Mouse (Mus musculus): Measurements from ENCODE around the gene Ppp1r3f.
A peak's percentile ranks its signal among the peaks of the same experiment; 100 is the strongest.

The Ppp1r3f gene

DNA sequence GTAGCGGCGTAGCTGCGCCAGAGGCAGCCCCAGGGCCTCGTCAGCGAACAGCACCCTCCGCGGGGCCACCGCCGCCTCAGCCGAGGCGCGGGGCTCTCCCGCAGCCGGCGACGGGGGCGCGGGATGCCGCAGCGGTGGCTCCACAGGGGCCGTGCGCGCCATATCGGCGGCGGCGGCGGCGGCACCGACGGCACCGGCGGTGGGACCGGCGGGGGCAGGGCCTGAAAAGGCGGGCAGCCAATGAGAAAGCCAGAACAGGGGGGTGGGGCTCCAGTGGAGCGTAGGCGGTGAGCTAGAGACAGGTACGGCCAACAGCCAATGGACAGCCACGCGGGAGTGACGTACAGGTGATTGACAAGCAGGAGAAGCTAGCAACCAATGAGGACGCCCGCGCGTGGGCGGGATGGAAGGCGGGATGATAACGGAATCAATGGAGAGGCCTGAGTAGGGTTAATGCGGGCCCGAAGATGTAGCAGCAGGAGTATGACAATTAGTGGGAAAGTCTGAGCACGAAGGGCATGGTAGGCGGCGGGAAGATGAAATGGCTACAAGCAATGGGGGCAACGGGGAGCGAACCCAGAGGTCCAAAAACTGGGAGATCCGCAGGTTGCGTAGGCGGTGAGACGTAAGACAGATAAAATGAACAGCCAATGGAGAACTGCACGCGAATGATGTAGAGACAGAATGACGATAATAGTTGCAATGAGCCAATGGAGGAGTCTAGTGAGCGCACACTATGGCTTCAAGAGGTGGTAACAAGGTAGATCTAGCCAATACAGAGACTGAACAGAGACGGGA is at the start of gene Ppp1r3f:
Gene Ppp1r3f, minus strand, starts transcription at position 197 of the 798 bp plus-strand sequence.
- peak; percentile 87 for ATAC-seq (ENCODE audit: low TSS enrichment)

DNA sequence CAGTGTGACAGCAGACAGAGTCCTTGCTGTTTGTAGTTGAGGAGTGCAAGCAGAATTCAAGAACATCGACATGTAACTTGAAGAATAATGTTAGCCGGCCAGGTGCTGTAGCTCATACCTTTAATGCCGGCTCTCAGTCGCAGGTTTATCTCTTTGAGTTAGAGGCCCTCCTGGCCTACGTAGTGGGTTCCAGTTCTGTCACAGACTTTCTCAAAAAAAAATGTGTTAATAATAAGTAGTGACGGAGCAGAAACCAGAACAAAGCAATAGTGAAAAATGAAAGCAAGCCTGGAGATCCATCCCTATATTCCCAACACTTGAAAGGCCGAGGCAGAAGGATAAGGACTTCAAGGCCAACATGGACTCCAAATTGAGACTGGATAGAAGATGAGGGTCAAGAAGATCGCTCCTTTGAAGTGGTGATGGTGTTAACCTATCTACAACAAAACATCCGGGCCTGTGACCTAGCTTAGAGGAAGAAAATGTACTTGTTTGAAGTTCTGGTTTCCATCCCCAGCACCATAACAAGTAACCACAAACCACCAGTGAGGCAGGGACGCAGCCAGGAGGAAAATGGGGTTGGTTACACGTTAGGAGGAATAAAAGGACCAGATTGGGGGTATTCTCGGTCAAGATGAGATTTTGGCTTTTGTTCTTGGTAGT is 43.9 kb upstream of the Ppp1r3f start:
- no peak for ATAC-seq (ENCODE audit: low TSS enrichment)

DNA sequence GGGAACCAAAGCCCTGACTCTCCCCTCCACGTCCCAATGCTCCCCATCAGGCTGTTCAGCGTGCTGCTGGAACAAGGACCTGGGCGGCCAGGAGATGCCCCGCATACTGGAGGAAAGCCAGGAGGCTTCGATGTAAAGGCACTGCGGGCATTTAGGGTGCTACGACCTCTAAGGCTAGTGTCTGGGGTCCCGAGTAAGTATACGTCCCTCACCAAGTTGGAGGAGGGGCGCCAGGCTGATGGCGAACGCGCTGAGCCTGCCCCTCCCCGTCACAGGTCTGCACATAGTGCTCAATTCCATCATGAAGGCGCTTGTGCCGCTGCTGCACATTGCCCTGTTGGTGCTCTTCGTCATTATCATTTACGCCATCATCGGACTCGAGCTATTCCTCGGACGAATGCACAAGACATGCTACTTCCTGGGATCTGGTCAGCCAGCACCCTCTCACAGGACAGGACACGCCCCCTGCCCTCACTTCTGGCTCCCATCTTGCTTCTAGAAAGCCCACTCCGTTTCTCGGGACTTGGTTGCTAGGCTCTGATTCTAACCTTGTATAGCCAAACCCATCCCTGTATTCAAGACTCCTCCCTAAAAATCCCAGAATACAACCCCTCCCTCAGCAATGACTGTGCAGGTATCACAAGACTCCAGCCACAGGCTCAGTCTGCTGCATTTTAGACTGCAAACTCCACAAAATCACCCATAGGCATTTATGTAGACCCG is 36.6 kb upstream of the Ppp1r3f start:
- peak; percentile 79 for ATAC-seq (ENCODE audit: low TSS enrichment)

DNA sequence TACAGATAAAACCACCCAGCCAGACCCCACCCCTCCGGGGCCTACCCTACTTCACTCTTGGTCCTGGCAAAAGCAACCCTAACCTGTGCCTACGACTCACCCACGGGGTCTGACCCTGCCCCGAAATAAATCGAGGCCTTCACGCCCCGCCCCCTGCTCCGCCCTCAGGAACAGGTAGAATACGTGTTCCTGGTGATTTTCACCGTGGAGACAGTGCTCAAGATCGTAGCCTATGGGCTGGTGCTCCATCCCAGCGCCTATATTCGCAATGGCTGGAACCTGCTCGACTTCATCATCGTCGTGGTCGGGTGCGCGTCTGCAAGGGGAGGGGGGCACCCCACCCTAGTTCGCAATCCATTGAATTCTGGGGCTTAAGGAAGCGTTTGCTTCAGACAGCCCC is 36.0 kb upstream of the Ppp1r3f start:
- ATAC-seq (ENCODE audit: low TSS enrichment), result peak; percentile 16; the same call in 1 of the 2 replicates

DNA sequence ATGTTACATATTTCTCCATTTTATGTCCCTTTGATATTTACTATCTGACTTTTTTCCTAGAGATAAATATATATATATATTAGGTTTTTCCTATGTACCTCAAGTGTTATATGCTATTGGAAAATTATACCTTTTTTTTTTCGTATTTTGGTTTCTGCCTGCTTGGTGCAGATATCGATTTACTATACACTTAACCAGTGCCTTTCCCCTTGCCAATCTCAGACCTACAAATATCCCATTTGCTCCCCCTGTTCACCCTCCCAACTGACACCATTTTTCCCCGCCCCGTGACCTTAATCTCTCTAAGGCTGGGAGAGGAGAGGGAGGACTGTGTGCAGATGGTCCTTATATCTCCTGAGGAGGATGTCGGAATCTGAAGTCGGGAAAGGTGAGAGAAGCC is 32.7 kb upstream of the Ppp1r3f start, which contains the start of gene Cacna1f:
Gene Cacna1f, plus strand, starts transcription at position 301 of the 400 bp plus-strand sequence.
- ATAC-seq (ENCODE audit: low TSS enrichment), result no peak

DNA sequence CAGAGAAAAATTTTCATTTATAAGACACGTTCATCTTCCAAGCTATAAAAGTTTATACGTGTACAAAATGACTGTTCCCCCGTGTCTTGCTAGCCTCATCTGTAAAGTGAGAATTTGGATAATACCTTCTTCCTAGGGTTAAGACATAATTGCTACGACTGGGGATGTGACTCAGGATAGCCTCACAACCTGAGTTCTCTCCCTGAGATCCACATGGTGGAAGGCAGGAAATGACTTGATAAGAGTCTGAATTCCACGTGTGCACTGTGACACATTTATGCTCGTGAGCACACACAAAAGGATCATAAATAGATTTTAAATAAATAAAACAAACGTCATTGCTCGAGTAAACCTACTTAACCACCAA is 31.5 kb upstream of the Ppp1r3f start:
- ATAC-seq (ENCODE audit: low TSS enrichment), result peak; percentile 10

DNA sequence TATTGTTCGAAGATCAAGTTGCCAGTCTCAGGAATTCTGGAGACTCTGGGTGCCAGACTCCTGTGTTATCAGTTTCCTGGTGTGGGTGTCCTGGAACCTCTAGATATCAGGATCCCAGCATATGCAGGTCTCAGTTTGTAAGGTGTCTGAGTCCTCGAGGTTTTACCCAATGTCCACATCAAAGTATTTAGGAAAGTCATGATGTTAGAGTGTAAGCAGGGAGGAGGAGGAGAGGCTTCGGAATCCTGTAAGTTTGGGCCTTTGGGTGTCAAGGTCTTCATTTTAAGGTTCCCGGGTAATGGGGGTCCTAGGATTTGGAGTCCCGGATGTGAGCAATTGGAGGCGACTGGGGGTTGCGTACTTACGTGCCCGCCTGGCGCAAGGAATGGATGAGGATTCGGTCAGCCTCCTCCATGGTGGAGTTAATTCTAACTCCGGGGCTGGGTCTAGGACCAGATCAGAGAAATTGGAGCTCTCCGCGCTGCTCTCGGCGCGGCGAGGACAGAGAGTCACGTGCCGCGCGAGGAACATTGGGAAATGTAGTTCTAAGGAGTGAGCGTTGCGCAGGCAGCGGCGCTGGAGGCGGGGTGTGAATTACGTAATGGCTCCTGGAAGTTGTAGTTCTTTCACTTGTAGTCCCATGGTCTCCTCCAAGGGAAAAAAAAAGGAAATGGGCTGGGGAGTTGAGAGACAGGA is 30.9 kb upstream of the Ppp1r3f start, which contains the start of gene Ccdc22:
Gene Ccdc22, minus strand, starts transcription at position 639 of the 696 bp plus-strand sequence.
- ATAC-seq (ENCODE audit: low TSS enrichment), result peak; percentile 90

DNA sequence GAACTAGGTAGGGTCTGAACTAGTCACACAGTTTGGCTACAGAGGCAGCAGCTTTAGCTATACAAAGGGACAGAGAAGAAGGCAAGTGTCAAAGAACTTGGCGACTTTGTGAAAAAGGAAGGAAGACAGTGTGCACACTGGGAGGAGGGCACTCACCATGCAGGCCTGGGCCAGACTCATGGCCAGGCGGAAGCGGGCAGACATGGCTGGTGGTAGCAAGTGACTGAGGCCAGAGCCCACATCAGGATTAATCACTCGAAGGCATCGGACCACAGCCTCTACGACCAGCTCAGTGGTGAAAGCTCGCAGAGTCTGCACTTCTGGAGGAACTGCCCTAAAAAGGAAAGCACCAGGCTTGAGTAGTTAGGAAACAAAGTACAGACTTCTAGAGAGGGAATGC is 29.9 kb upstream of the Ppp1r3f start:
- ATAC-seq (ENCODE audit: low TSS enrichment), result no peak

DNA sequence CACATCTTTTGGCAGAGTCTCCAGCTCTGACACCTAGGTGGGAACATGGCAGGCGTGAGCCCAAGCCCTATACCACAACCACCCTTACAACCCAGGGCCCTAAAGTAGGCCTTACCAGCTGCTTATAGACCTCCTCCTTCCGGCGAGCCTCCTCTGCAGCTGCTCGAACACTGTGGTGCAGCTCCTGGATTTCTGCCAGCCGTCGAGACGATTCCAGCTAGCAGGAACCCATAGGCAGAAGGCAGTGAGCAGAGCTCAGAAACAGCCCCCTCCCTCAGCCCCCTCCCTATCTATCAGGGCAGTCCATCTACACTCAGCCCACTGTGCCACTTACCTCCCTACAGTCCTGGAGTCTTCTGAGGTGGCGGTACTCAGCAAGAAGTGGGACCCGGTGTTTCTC is 21.3 kb upstream of the Ppp1r3f start:
- peak; percentile 41; the same call in 1 of the 2 replicates for ATAC-seq (ENCODE audit: low TSS enrichment)

DNA sequence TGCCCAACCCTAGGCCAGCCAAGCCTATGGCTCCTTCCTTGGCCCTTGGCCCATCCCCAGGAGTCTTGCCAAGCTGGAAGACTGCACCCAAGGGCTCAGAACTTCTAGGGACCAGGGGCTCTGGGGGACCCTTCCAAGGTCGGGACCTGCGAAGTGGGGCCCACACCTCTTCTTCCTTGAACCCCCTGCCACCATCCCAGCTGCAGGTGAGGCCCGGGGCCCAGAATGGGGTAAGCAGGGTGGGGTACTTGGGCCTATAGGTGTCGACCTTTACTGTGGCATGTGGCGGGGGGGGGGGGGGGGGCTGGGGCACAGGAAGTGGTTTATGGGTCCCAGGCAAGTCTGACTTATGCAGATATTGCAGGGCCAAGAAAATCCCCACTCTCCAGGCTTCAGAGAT is 12.3 kb upstream of the Ppp1r3f start:
- ATAC-seq (ENCODE audit: low TSS enrichment), result no peak

DNA sequence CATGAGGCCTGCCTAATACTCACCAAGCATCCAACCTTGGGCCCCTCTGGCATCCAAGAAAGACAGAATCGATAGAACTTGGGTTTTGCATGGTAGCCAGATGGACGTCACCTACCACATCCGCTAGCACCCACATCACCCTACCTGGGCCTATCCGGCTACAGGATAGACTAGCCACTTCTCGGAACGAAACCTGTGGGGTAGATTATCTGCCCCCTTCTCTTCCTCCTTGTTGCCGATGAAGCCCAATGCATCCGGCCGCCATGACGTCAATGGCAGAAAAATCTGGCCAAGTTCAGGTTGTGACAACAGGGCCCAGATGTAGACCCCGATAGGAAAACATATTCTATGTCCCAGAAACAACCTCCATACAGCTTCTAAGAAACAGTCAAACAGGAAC is 9.8 kb upstream of the Ppp1r3f start:
- ATAC-seq (ENCODE audit: low TSS enrichment), result no peak

DNA sequence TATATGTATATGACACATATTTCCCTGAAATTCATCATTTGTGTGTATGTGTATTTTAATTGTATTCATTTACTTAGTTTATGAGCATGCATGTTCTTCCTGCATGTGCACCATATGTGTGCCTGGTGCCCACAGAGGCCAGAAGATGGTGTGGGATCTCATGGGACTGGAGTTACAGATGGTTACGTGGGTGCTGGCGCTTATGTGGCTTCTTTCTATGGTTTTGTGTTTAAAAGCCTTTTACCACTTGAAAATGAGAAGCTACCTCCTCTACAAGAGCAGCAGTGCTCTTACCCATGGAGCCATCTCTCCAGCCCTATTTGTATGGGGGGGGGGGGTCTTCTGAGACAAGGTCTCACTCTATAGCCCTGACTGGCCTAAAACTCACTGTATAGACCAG is 7.1 kb upstream of the Ppp1r3f start:
- ATAC-seq (ENCODE audit: low TSS enrichment), result peak; percentile 74

DNA sequence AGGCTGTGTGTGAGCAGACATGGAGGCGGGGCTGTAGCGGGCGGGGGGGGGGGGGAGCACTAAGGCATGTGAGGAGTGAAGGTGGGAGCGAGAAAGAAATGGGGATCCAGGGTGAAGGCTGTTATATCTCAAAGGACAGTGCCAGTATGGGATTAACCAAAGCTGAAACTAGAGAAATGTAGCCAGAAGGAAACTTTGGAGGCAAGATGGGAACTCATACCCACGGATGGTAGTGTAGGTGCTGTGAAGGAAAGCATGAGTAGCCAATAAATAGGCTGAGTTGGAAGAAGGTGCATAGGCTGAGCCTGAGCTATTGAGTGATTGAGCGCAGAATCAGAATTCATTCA is 775 bp upstream of the Ppp1r3f start:
- peak; percentile 5; the same call in 1 of the 2 replicates for ATAC-seq (ENCODE audit: low TSS enrichment)

DNA sequence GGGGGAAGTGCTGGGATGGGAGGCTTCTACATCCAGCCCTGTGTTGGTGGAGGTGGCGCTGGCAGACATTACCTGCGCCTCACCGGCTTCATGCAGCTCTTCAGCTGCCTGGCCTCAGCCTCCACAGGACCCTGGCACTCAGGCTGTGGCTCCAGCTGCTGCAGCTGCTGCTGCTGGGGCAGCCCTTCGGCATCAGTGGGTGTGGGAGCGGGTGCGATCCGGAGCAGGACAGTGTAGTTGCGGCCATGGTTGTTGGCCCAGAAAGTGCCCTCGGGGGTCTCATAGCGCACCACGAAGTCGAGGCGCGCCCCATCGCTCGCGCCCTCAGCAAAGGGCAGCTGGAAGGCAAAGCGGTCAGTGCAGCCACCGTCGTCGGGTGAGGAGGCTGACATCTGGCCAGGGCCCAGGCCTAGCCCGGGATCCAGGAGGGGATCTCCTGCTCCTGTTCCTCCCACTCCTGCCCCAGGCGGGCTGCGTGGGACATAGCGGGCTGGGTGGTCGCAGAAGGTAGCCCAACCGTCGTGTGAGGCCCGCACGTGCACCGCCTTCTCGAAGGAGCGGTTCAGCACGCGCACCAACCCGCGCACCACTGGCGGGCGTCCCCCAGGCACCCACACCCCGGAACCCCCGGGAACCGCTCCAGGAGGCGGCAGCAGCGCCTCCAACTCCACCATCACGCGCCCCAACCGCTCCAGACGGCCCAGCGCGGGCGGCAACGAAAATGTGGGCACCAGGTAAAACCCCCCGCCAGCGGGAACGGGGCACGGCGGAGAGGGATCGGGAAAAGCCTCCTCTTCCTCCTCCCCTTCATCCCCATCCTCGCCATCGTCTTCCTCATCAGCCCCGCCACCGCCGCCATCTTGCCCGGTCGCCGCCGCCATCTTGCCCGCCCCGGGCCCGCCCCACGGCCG is 652 bp downstream of the Ppp1r3f start, which contains the start of gene Foxp3:
Gene Foxp3, plus strand, starts transcription at position 469 of the 911 bp plus-strand sequence.
- ATAC-seq (ENCODE audit: low TSS enrichment), result peak; percentile 34

DNA sequence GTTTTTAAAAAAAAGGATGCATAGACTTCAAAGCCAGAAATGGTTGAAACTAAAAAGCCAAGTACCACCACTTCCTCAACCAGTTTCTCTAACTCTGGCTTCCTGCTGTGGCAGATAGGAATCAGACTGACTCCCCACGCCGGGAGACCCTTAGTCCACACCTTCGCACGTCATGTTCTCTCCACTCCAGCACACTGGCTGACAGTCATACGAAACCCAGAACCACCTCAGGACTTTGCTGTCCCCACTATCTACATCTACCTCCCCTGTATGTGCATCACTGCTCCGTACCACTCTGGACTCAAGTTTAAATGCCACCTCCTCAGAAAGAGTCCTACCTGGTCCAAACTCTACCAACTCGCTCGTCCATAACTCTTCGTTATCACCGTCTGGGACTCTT is 1.6 kb downstream of the Ppp1r3f start:
- ATAC-seq (ENCODE audit: low TSS enrichment), result no peak

DNA sequence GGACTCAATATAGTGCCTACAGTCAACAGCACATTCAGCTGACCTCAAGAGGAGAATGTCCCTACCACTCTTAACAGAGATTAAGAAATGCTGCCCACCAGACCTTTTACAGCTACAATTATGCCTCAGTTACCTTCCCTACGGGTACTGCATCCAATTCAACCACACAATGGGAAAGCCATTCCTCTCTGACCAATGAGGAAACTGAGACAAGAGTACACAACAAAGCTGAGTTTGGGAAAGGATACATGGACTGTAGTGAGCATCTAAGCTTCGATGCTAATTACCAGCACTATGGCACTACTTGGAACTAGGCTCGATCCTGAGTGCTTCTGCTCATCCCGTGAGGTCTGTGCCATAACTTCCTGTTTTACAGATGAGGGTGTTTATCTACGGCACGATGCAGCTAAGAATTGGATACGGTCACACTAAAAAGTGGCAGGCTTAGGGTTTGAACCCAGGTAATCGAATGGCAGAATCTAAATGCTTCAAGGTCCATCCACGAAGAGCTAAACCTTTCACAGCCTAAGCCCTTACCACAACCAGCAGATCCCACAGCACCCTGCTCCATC is 2.4 kb downstream of the Ppp1r3f start:
- ATAC-seq (ENCODE audit: low TSS enrichment), result no peak

DNA sequence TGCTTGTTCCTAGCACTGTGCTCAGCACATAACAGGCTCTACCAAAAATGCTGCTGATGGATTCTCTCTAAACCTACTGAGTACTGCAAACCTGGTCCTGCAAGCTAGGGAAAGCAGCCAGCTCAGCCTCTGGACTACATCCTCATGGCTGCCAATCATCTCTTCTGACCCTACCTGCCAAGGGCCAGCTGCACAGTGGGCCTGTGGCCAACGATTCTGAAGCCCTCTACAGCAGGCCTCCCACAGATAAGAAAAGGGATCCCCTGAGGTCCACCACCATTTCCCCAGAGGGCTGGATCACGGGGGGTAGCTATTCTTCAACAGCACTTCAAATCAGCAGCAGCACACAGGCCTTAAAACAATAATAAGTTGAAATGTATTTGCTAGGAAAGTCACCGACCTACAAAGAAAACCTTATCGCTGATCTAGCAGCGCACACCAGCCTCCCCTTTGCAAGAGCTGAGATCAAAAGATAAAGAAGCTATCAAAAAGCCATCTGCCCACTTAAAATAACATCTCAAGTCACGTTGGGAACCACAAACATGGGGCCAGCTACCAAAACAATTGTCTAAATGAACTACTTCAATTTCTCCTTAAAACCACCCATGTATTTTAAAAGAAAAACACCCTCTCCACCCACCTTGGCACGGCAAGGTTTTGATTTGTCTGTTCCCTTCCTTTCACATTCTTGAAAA is 3.5 kb downstream of the Ppp1r3f start:
- ATAC-seq (ENCODE audit: low TSS enrichment), result no peak

DNA sequence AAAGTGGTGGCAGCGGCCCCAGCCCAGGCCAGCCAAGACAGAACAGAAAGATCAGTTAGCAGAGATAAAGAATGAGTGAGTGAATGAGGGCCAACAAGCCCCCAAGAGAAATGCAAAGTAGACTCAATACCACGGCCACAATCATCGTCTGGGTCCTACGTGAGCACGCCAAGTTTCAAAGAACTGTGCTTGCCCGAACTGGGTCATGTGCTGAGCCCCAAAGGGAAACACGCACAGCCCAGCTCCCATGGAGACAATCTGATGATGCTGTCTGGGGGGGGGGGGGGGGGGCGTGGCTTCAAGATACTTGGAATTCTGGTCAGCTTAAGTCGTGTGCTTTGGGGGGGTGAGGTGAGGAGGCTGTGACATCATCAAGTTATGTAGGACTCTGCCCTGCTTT is 6.6 kb downstream of the Ppp1r3f start:
- ATAC-seq (ENCODE audit: low TSS enrichment), result no peak

DNA sequence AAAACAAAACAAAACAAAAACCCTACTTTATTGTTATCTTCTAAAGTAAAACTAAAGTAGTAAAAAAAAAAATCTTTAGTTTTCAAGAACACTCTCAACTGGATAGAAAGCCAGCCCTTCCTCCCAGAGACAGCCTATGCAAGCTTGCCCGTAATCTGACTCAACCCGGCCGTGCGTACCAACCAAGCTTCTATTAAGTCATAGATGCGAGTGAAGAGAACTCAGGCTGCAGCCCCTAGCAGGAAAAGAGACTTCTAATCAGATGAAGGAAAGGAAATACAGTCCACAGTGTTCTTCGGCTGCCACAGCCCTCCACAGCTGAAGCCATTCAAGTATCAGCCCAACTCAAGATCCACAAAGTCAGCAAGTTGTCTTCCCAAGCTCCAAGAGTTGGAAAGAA is 7.7 kb downstream of the Ppp1r3f start:
- no peak for ATAC-seq (ENCODE audit: low TSS enrichment)

DNA sequence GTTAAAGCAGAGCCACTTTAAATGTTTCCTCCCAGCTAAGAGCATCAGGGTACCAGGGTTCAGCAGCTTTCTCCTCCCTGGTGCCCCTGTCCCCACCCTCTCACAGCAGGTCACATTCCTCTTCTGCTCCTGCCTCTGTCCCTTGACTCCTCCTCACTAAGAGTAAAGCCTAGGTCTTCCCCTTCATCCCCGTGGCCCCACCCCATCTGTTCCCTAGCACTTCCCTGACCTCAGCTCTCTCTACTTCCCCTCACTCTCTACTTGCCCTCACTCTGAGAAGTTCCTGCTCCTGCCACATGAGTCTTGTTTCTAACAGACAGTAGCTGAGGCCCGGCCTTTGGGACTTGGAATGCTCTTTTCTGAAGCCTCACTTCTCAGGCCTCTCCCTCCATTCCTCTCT is 11.0 kb downstream of the Ppp1r3f start:
- no peak for ATAC-seq (ENCODE audit: low TSS enrichment)

All from frontal cortex, adult (tissue).